Mouse (Mus musculus) CH12.LX (cell line): ENCODE measurements around the gene Ubxn4. TPM values are rescaled to one million over a fixed set of nuclear protein-coding genes. Genes with fewer than 3 reads are reported as not detected.

Source experiments
- DNase-seq: peaks from one replicate; pipeline ENCODE4 v3.0.0-alpha.2; 2013; ENCODE audit errors: extremely low read depth
- H3K27ac ChIP-seq: 2 replicates; pipeline ENCODE4 v1.5.1; 2012; ENCODE audit warnings: low read depth, mild to moderate bottlenecking, control low read depth, moderate library complexity; ENCODE audit not compliant: insufficient read depth
- H3K27me3 ChIP-seq: replicated peaks from 2 replicates; pipeline ENCODE3; 2012; ENCODE audit warnings: inconsistent platforms
- H3K36me3 ChIP-seq, 2 experiments: replicated peaks in 1 of 2; 2 replicates each; pipeline versions ENCODE3 to v1.6.1; 2012; ENCODE audit warnings: inconsistent platforms in 1 of 2, low read length in 1 of 2, mild to moderate bottlenecking in 1 of 2, mixed read lengths in 1 of 2, moderate library complexity in 1 of 2; ENCODE audit not compliant: control insufficient read depth in 1 of 2, insufficient read depth in 1 of 2
- H3K4me1 ChIP-seq, 2 experiments: 2 replicates each; pipeline ENCODE4 v1.6.1; 2012; ENCODE audit warnings: inconsistent platforms in 1 of 2, moderate library complexity in 1 of 2; ENCODE audit not compliant: insufficient read depth in 2 of 2, control insufficient read depth in 1 of 2
- H3K4me2 ChIP-seq: 2 replicates; pipeline ENCODE4 v1.6.1; 2012; ENCODE audit warnings: low read depth, mild to moderate bottlenecking, control low read depth; ENCODE audit not compliant: poor library complexity, insufficient read depth, severe bottlenecking
- H3K4me3 ChIP-seq, 3 experiments: fragments of 150-350 bp in 1 of 3; sonication (generic) in 1 of 3; replicated peaks in 1 of 3; 2 replicates each; pipeline versions ENCODE3 to v1.5.1; 2011 to 2012; ENCODE audit warnings: low read depth in 2 of 3, low read length in 2 of 3, mild to moderate bottlenecking in 2 of 3, moderate library complexity in 2 of 3, control low read depth in 1 of 3, improper control_type of control experiment in 1 of 3, inconsistent platforms in 1 of 3, mixed read lengths in 1 of 3; ENCODE audit not compliant: poor library complexity in 1 of 3
- H3K79me2 ChIP-seq: replicated peaks from 2 replicates; pipeline ENCODE4 v1.6.1; 2012; ENCODE audit warnings: mild to moderate bottlenecking, moderate library complexity; ENCODE audit not compliant: control insufficient read depth, poor library complexity, insufficient read depth, severe bottlenecking; ENCODE audit errors: extremely low read depth
- H3K9ac ChIP-seq: 2 replicates; pipeline ENCODE4 v1.6.1; 2012; ENCODE audit warnings: low read depth, mild to moderate bottlenecking, control low read depth, moderate library complexity; ENCODE audit not compliant: insufficient read depth
- H3K9me3 ChIP-seq: replicated peaks from 2 replicates; pipeline ENCODE3; 2012; ENCODE audit warnings: low read length, inconsistent platforms, mixed read lengths
- CTCF ChIP-seq, 2 experiments: IDR thresholded peaks in 1 of 2; conservative IDR thresholded peaks in 1 of 2; 2 replicates each; pipeline ENCODE4 v1.5.1; 2011 to 2012; ENCODE audit warnings: low read depth in 2 of 2, low read length in 2 of 2, improper control_type of control experiment in 1 of 2, inconsistent platforms in 1 of 2, mild to moderate bottlenecking in 1 of 2, moderate library complexity in 1 of 2
- EP300 ChIP-seq: IDR thresholded peaks from 2 replicates; pipeline ENCODE4 v1.6.1; 2011; ENCODE audit warnings: low read length, improper control_type of control experiment
- ETS1 ChIP-seq: conservative IDR thresholded peaks from 2 replicates; pipeline ENCODE4 v1.6.1; 2012; ENCODE audit warnings: low read depth, mild to moderate bottlenecking, inconsistent platforms, low read length, improper control_type of control experiment, moderate library complexity
- JUND ChIP-seq: conservative IDR thresholded peaks from 2 replicates; pipeline ENCODE4 v1.6.1; 2011; ENCODE audit warnings: low read depth, low read length, improper control_type of control experiment
- MYC ChIP-seq: IDR thresholded peaks from 2 replicates; pipeline ENCODE4 v1.6.1; 2011; ENCODE audit warnings: low read depth, mild to moderate bottlenecking, improper control_type of control experiment, low read length
- RAD21 ChIP-seq: IDR thresholded peaks from 2 replicates; pipeline ENCODE4 v1.6.1; 2011; ENCODE audit warnings: low read depth, mild to moderate bottlenecking, low read length, improper control_type of control experiment, moderate library complexity
- SMC3 ChIP-seq: IDR thresholded peaks from 2 replicates; pipeline ENCODE4 v1.6.1; 2011; ENCODE audit warnings: low read depth, low read length, improper control_type of control experiment
- UBTF ChIP-seq: IDR thresholded peaks from 2 replicates; pipeline ENCODE4 v1.6.1; 2012; ENCODE audit warnings: low read depth, mild to moderate bottlenecking, inconsistent platforms, low read length, improper control_type of control experiment, moderate library complexity
- USF1 ChIP-seq: IDR thresholded peaks from 2 replicates; pipeline ENCODE4 v1.6.1; 2014; ENCODE audit warnings: low read depth, mild to moderate bottlenecking, inconsistent platforms, low read length, improper control_type of control experiment
- ZC3H11A ChIP-seq: IDR thresholded peaks from 2 replicates; pipeline ENCODE4 v1.6.1; 2012; ENCODE audit warnings: low read depth, mild to moderate bottlenecking, inconsistent platforms, low read length, improper control_type of control experiment
- ZKSCAN1 ChIP-seq: IDR thresholded peaks from 2 replicates; pipeline ENCODE4 v1.6.1; 2012; ENCODE audit warnings: low read depth, inconsistent platforms, low read length, improper control_type of control experiment, borderline replicate concordance
- ZMIZ1 ChIP-seq: IDR thresholded peaks from 2 replicates; pipeline ENCODE4 v1.6.1; 2012; ENCODE audit warnings: low read depth, mild to moderate bottlenecking, inconsistent platforms, low read length, improper control_type of control experiment
- ZNF384 ChIP-seq: IDR thresholded peaks from 2 replicates; pipeline ENCODE4 v1.6.1; 2012; ENCODE audit warnings: low read depth, low read length, improper control_type of control experiment, inconsistent platforms
- dilution Hi-C: fragments of 300-500 bp; cut with MboI; formaldehyde crosslinking; loops from 2 replicates; pipeline ENCODE4 v1.14.3; 2020; ENCODE audit warnings: low sequenced_read_pairs; ENCODE audit not compliant: extremely low pct_unique_long_range_greater_than_20kb, extremely low pct_ligation_motif_present
- in situ Hi-C: fragments of 300-500 bp; cut with MboI; formaldehyde crosslinking; loops from 3 replicates; pipeline ENCODE4 v1.14.3; 2019; ENCODE audit warnings: low sequenced_read_pairs, low pct_ligation_motif_present, low pct_unique_long_range_greater_than_20kb, mixed read lengths
- polyA plus RNA-seq: library from polyadenylated mRNA; unstranded; fragments of >175 nt; gene quantifications from 2 replicates; pipeline ENCODE4 v1.2.1, GENCODE M21; 2012; ENCODE audit warnings: low read depth; ENCODE audit not compliant: insufficient read length
- total RNA-seq, 2 experiments: library from RNA; depleted of rRNA; stranded (reverse); fragments of 300-350 nt in 1 of 2; fragments of >200 nt in 1 of 2; gene quantifications; 2 replicates each; pipeline ENCODE4 v1.2.3; 2012 to 2014

Gene Ubxn4
- total and polyA plus RNA-seq, 3 experiments: 38.7 to 110 (median 41.5) TPM

GRCm38 (mm10) chr1:128278563-128278962 is 34.8 kb downstream of the Ubxn4 start:
- no peaks in the 10 kb centered on the region for H3K9me3 ChIP-seq
- dilution Hi-C loops: no loop called here
- no peak overlapping the region for H3K9ac ChIP-seq
- in situ Hi-C loops: loop anchor here (10.0 kb wide), 1 partner anchor 56 kb away; no protein-coding TSS in a partner anchor
- H3K27me3 ChIP-seq: no peaks in the 10 kb centered on the region
- H3K36me3 ChIP-seq: peaks cover 45 to 71% of the 10 kb centered on the region in 2 experiments
- no peak for DNase-seq
- no peak overlapping the region for H3K4me3 ChIP-seq
- H3K4me2 ChIP-seq: no peak overlapping the region
- H3K79me2 ChIP-seq: no peaks in the 10 kb centered on the region
- H3K4me1 ChIP-seq: peaks cover 0 to 4% of the 10 kb centered on the region in 2 experiments; a peak in 1 of 4 replicates
- TF ChIP-seq USF1 (no peak), CTCF (conservative IDR thresholded peaks at IDR 0.05 in 1 of 2, IDR thresholded peaks at IDR 0.05 in 1 of 2; ENCODE audit: low read depth in 2 of 2, low read length in 2 of 2) (no peak), ETS1 (no peak), ZNF384 (no peak), ZMIZ1 (no peak), EP300 (no peak), UBTF (no peak), ZKSCAN1 (no peak)
- TF ChIP-seq, all 38 proteins: peak for 0
- no peak overlapping the region for H3K27ac ChIP-seq

DNA sequence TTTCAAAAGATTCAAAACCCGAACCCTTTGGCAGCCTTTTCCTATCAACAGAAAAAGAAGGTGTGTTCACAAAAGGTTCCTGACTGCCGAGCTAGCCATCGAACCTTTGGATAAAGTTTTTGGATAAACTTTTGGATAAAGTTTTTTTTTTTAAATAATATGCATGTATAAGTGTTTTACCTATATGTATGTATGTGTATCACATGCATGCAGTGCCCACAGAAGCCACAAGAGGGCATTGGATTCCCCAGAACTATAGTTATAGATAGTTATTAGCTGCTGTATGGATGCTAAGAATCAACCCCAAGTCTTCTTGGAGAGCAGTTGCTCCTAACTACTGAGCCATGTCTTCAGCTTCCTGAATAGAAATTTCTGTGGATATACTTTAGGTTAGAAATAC is 38.0 kb downstream of the Ubxn4 start:
- Histone ChIP-seq H3K79me2 (no peaks in the 10 kb centered on the region), H3K9me3 (no peaks in the 10 kb centered on the region), H3K27me3 (no peaks in the 10 kb centered on the region), H3K27ac (no peak overlapping the region), H3K4me1 (peaks cover 2 to 13% of the 10 kb centered on the region in 2 experiments; a peak in 3 of 4 replicates)
- no peak for DNase-seq
- TF ChIP-seq ZC3H11A (no peak), MYC (no peak), CTCF (conservative IDR thresholded peaks at IDR 0.05 in 1 of 2, IDR thresholded peaks at IDR 0.05 in 1 of 2; ENCODE audit: low read depth in 2 of 2, low read length in 2 of 2) (peak in 1 of 2 experiments; percentile 30; a peak in 2 of 4 replicates)
- TF ChIP-seq, all 38 proteins: peak for 1
- in situ Hi-C loops: no loop called here
- no peak overlapping the region for H3K9ac ChIP-seq
- H3K4me2 ChIP-seq: no peak overlapping the region
- dilution Hi-C loops: no loop called here
- H3K36me3 ChIP-seq: peaks cover 24 to 42% of the 10 kb centered on the region in 2 experiments
- no peak overlapping the region for H3K4me3 ChIP-seq

- Histone ChIP-seq H3K4me1 (peaks cover 2 to 13% of the 10 kb centered on the region in 2 experiments; a peak in 3 of 4 replicates), H3K4me3 (no peak overlapping the region), H3K27me3 (no peaks in the 10 kb centered on the region), H3K9ac (no peak overlapping the region), H3K9me3 (no peaks in the 10 kb centered on the region), H3K79me2 (no peaks in the 10 kb centered on the region), H3K27ac (no peak overlapping the region), H3K4me2 (no peak overlapping the region)
- dilution Hi-C loops (no loop called here), in situ Hi-C loops (no loop called here)
- no peak for DNase-seq
- TF ChIP-seq JUND (no peak), RAD21 (peak; percentile 19), CTCF (conservative IDR thresholded peaks at IDR 0.05 in 1 of 2, IDR thresholded peaks at IDR 0.05 in 1 of 2; ENCODE audit: low read depth in 2 of 2, low read length in 2 of 2) (peak in 1 of 2 experiments; percentile 48; a peak in 2 of 4 replicates), SMC3 (peak; percentile 7; the same call in 1 of the 2 replicates)
- TF ChIP-seq, all 38 proteins: peak for 3
- H3K36me3 ChIP-seq: peaks cover 14 to 30% of the 10 kb centered on the region in 2 experiments
Measured at GRCm38 (mm10) chr1:128282924-128283323, 39.2 kb downstream of the Ubxn4 start.
